Mouse (Mus musculus) gastrocnemius, postnatal 25 days (tissue): Measurements from ENCODE around the gene Gm17509. TPM values are rescaled to one million over a fixed set of nuclear protein-coding genes. Genes with fewer than 3 reads are reported as not detected.
A peak's percentile ranks its signal among the peaks of the same experiment; 100 is the strongest.

Experiments used
- DNase-seq: peaks from one replicate; pipeline ENCODE4 v3.0.0; 2022
- long read RNA-seq, 2 experiments: library from polyadenylated mRNA; stranded (forward); transcript quantifications; one replicate each; pipeline ENCODE4 v2.0.0; 2021
- total RNA-seq, 2 experiments: library from RNA; stranded (reverse); gene quantifications; 1 replicate in 1 of 2; 2 replicates in 1 of 2; pipeline ENCODE4 v1.2.3; 2021

Gm17509 gene
- not detected for total RNA-seq
- long read RNA-seq, experiment 1 = 0 reads
- long read RNA-seq, experiment 2 = 0 reads

DNA sequence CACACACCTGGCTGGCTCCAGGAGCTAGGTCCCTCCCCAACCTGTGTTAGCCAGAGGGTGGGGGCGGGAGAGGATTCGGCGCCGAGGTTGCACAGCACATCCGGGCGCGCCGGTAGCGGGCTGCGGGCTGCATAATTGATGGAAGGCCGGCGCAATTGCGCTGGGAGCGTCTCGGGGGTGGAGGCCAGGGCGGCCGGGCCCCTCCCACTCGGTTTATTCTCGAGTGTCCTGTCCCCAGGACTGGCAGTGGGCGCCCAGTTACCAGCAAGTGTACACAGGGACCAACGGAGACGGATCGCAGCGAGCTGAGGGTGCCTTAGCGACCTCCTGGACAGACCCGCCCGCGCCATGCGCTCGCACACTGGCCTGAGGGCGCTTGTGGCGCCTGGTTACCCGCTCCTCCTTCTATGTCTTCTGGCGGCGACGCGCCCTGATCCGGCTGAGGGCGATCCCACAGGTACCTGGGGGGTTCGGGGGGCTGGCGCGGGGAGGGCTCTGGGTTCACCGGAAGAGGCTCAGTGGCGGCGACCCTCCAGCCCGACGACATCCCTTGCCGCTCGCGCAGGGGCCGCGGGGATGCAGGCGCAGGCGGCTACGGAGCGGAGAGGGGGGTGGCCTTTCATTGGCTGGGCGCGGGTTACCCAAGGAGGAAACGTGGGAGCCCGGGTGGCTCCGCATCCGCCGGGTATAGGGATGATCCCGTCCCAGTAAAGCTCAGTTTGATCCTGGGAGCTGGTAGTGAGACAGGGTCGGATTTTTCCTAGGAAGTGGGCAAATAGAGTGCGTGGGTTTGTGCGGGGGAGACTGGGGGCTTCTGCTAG is at the start of gene Gm17509:
Gene Gm17509, minus strand, starts transcription at position 575 of the 821 bp plus-strand sequence.
- peak; percentile 27 for DNase-seq

DNA sequence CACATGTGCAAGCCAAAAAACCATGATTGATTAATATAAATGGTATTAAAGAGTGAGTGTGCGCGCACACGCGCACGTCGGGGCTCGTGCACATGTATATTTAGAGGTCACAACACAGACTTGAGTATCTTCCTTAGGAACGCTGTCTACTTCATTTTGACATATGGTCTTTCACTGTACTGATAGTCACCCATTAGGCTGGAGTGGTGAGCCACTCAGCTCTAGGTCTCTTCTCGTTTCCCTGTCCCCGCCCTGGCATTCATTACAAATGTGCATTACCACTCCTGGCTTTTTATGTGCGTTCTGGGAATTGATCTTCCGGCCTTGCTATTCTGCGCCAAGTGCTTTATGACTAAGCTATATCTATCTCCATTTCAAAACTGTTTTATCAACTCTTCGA is 47.1 kb upstream of the Gm17509 start:
- DNase-seq = no peak

DNA sequence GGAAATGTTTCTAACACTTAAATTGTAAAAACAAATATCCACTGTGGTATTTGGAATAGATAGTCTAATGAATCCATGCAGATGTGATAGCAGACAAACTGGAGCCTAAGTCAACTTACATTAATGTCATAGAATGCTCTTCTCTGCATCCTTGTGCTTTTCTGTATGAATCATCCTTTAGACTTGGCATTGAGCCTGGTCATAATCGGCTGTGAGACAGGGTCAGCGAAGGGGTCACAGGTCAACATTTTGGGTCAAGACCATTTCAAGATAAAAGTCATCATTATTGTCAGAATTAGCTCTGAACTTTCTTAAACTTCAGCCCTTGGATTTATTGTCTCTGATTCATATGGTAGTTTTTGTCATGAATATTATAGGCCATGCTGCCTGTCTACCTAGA is 45.3 kb upstream of the Gm17509 start:
- no peak for DNase-seq

DNA sequence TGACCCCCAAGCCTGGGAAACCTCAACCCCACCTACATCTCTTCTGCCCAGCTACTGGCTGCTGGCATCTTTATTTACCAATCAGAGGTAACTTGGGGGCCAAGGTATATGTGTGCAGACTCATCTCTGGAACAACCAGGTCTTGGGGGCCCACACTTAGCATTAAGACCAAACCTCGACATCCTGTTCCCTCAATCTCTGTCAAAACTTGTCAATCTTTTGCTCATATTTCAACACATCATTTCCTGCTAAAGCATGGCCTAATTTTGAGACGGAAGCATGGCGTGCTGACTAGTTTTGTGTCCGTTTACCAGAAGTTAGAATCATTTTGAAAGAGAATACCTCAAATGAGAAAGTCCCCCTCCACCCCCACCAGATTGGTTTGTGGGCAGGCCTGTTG is 39.8 kb upstream of the Gm17509 start:
- no peak for DNase-seq

DNA sequence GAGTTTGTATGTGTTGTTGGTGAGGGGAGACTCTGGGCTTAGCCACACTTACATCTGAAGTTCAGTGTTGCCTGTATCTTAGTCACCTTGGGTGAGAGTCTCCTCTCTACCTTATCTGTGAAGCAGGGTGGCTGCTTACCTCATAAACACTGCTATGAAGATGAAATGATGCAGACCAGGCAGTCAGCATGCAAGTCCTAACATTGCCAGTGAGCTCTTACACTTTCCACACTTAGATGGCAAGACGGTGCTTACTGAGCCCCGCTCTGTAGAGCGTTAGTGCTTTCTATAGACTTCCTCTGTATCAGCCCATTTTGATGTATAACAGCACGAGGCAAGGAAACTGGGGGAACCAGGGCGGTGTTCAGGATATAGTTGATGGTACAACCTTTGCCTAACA is 21.7 kb upstream of the Gm17509 start:
- DNase-seq = no peak

DNA sequence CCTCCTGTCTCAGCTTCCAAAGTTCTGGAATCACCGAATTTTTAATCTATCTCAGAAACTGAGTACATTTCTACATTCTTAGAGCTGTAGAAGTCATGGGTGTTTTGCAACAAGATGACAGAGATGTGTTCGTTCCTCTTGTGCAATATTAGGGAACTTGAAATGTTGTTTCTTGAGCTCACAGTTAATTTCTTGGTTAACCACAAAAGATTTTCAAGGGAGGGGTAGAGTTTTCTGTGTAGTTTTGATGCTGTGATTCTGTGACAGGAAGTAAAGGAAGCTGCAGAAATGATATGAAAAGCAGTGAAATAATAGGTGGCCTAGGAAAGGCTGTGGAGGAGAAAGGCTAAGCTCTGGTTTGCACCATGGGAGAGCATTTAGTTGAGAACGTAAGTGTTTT is 21.2 kb upstream of the Gm17509 start:
- DNase-seq = no peak

DNA sequence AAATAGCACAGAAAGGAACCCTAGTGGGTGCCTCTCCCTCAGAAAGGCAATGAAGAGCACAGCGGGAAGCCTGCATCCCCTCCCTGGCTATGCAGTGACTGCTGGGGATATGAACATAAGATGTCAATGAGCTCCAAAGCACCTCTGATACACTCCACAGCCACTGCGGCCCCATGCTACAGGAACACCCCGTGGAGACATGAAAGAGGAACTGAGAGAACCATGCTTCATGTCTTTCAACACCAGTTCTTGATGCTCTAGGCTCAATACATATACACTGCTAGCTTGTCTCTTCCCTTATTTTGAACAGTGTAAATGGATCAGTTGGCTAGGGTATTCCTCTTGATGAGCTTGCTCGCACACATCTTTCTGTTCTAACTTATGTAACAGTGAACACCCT is 16.2 kb upstream of the Gm17509 start:
- DNase-seq = no peak

DNA sequence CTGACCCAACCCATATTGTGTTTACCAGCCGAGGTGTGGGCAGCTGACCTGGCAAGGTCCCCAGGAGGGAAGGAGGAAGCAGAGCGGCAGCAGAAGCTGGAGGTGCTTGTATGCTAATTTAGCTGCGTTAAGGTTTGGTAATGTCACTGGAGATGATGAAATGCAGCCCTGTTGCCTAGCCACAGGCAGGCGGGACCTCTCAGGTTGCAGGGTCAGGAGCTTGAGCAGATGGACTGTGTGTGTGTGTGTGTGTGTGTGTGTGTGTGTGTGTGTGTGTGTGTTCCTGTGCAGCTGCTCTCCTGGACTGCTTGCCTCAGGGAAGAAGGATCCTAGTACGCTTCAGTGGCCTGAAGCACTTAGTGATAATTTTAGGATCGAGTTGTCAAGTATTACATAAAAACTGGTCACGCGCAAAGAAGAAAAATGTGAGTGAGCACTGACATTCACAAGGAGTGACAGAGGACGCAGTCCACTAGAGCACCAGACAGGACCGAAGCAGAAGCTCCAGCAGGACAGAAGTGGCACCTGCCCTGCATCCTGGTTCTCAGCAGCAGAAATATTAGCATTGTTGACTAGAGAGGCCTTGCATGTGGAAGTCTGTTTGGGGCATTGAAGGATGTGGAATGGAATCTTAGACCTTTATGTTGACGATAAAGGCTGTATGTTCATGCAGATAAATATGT is 14.8 kb upstream of the Gm17509 start:
- peak; percentile 75 for DNase-seq

DNA sequence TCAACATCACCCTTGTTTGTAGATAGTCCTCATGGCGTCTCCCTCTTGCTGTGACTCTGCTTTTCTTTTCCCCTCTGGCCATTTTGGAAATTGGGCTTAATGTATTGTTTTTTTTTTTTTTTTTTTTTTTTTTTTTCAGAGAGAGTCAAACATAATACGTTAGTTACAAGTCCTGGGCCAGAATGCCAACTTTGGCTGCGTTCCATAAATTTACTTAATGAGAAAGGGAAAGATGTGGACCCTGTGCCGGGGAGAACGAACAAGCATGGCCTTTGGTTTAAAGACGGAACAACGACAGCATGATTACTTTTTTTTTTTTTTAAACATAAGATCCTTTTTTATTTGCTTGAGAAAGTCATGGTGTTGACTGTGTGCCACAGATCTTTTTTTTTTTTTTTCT is 13.6 kb upstream of the Gm17509 start:
- DNase-seq = no peak

DNA sequence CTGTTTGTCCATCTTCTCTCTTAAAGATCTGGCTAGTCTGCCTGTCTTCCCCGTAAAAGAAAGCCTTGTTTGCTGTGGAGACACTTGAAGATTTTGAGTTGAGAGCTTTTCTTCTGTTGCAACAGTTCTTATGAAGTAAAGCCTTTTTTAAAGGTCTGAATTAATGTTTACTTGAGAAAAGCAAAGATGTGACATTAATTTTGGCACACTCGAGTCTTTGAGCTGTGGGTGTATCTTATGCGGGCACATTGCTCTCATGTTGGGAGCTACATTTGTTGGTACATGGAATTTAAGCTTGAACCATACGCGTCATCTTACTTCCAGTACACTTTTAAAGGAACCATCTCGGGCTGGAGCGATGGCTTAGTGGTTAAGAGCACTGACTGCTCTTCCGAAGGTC is 12.9 kb upstream of the Gm17509 start:
- DNase-seq = no peak

DNA sequence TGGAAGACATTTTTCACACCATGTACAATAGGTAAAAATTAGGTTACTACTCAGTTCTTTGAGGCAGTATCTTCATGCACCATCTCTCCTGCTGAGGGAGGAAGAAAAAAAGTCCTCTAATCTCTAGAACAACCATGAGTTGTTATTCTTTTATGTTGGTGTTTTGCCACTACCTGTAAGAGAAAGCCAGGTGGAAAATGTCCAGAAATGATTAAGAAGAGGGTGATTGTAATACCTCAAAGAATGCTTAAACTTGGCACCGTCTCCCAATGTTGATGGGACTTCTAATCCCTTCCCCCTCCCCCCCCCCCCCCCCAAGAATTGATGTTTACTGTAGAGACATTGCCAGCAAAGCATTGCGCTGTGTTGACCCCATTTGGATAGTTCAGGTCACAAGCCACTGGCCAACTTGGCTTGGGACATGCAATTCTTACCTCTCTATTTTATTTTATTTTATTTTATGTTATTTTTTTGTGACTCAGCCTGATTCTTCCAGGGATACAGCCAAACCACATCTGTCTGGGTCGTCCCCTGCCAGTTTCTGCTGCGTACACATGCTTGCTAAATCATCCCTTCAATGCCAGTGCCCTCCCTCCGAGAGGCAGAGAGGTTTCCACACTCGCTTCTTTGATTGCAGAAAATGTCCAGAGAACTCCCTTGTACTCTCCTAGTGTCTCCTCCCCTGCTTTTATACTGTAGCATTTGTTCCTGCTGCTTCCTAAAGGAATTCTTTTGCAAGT is 9.7 kb upstream of the Gm17509 start:
- no peak for DNase-seq

DNA sequence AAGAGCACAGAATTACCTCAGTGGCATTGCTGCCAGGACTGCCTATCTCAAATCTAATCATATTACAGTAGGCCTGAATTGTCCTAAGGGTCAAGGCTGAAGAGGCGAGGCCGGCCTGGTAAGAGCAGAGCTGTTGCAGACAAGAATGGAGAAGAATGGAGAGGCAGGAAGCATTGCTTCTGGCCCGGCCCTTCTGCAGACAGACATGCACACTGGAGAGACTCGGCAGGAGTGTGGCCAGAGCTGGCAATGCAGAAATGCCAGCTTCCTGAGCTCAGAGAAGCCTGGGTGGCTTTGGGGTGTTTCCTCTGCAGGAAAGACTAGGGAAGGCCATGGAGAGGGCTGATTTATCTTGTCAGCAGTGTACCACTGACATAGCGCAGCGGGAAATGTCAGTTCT is 4.7 kb upstream of the Gm17509 start:
- DNase-seq = no peak

DNA sequence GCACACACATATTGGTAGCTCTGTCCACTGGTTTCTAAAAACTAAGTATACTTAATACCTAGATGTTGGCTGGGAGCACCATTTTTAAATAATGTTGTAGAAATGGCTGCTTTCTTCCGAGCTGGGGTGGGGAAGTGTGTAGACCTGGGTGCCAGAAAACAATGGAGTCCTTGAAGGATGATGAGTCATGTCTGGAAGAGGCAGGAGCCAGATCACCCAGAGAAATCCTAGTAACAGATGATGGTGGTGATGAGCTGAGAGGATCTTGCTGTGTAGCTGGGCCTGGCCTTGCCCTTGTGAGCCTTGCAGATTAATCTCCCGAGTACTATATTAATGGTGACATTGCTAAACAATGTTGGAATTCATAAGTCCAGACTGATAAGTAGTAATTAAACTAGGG is 4.0 kb upstream of the Gm17509 start:
- no peak for DNase-seq

DNA sequence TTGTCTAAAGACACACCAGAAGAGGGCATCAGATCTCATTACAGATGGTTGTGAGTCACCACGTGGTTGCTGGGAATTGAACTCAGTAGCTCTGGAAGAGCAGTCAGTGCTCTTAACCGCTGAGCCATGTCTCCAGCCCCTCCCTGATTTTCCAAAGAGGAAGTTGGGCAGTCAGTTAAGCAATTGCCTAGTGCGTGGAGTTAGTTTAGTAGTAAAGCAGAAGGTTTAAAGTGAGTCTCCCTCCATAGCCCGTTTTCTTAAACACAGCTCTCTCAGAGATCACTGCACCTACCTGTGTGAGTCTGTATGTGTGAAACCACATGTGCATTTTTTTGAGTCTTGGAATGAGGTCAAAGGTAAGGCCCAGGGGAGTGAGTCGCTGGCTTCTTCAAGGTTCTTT is 2.2 kb upstream of the Gm17509 start:
- no peak for DNase-seq

DNA sequence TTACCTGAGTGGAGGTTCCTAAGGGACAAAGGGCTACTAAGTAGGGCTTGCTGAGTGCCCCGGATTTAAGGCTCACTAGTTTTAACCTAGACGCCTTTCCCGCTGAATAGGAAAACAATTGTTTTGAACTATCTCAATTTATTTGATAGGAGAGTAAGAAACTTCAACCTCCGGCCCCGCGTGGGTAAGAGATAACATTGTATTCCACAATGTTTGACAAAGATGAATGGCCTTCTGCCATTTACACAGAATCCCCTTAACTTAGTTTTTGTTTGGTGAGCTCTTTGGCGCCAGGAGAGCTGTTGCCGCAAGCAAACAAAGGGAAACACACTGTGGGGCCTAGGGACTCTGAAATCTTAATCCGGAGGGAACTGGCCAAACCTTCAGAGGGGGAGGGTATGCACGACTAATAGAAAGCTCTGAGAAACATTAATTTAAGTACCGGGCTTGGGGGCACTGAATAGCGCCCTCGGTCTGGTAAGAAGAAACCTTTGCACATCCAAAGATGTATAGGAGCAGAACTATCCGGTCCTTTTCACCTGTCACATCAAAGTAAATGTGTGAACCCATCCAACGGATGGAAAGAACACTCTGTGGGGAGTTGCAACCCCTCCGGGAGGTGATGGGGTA is 889 bp downstream of the Gm17509 start:
- DNase-seq = no peak

DNA sequence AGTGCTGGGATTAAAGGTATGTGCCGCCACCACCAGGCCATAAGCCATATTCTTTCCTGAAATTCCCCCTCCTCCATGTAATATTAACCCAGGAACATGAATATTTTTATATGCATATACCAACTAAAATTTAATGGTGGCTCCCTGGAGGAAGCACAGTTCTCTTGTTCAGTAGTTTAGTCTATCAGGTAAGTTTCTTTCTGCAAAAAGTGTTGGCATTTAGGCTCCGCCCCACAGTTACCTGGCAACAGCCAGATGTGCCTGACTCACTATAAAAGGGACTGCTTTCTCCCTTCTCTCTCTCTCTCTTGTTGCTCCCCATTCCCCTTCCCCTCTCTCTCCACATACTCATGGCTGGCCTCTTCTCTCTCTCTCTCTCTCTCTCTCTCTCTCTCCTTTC is 2.8 kb downstream of the Gm17509 start:
- no peak for DNase-seq

DNA sequence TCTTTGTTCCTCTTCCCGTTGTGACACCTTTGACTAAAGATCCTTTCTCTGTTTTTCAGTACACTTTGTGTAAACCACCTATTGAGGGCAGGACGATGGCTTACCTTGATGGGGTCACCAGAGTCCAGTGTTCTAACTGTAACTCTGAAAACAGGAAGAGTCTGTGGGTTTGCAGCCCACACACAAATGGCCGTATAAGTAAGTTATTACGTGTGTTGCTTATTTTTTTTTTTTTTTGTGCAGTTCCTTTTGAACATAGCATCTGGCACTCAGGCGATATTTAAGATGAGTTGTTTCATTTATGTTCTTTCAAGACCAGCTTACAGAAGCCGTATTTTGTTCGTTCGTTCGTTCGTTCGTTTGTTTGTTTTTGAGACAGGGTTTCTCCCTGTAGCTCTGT is 3.3 kb downstream of the Gm17509 start:
- DNase-seq = no peak

DNA sequence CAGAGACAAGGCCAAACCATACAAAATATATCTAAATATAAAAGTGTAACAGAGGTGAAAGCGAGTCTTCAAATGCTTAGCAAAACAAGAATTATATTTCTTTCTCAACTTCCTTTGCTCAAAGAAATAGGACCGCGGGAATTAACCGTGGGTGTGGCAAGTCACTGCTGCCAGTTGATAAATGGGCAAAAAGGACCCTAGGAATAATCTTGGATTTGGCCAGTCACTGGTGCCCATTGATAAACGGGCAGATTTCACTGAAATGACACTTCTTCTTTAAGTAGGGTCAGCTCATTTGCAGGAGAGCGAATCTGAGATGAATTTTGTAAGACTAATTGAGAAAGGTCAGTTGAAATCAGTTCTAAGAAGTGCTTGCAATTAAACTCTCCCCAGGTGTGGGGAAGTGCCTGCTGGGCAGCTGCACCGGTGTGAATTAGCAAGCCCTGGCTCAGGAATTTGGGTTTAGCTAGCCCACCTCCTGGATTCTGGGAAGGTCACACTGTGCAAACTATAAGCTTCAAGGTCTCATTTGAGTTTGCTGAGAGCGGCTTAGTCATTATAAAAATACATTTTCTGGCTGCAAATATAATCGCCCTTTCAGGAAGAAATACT is 4.0 kb downstream of the Gm17509 start:
- no peak for DNase-seq

DNA sequence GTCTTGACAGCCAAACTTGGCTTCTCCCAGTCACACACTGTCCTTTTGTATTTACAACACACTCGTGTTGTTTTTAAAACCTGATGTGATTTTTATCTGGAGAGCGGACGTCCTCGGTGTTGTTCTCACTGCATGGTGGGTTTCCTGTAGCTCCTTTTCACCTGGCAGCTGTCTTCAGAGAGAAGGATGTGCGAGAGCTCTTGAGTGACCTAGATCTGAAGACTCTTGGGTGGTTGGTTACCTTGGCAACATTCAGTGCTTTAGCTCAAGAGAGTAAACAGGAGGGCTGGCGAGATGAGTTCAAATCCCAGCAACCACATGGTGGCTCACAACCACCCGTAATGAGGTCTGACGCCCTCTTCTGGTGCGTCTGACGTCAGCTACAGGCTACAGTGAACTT is 4.7 kb downstream of the Gm17509 start:
- DNase-seq = no peak

DNA sequence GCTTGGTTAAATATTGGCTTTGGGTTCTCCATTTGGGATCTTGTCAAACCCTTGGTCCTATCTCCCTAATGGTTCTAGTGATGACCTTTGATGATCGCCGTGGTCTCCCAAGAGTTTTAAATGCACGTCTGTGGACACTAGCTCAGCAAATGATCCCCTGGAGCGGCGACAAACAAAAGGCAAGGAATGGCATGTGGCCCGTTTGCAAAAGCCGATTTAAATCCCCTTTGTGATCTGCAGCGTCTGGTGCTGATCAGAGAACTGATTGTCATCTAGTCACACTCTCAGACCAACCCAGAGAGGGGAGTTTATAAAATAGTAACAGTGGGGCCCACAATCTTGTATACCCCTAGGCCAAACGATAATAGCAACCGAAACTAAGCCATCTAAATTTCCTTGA is 5.4 kb downstream of the Gm17509 start:
- no peak for DNase-seq

DNA sequence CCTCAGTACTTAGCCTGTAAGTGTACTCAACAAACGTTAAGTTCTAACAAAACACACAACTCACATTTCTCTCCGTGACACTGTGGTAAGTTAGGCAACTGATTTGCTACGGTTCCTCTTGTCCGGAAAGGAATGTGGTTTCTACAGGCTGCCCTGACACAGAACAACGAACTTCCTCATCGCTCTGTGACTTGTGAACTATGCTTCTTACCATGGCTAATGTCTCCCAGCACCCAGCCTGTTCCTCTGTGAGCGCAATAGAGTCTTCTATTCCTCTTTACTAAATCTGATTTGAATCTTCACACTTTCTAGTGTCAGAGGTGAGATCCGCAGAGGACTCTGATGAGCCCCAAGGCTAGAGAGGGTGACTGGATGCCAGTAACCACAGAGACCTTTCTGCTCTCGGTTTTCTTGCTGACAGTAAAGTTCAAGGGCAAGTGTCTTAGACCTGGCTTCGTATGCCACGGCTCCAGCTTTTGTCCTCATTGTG is 9.4 kb downstream of the Gm17509 start:
- no peak for DNase-seq

DNA sequence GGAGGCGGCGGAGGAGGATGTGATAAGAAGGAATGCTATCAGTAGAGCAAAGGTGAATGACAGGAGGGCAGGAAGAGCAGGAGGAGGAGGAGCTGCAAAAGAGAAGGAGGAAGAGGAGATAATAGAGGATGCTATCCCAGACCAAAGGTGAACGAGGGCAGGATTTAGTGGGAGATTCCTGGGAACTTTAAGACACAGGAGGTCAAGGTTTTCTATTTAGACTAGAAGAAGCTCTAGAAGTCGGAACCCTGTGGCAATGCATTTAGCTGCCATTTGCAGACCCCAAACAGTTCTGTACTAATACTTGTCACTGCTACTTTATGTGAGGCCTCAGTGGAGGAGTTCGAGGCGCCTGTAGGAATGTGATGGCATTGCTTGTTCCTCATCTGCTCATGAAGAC is 12.6 kb downstream of the Gm17509 start, which contains the start of gene Emb:
Gene Emb, plus strand, starts transcription at position 301 of the 400 bp plus-strand sequence.
- DNase-seq = no peak
